8 mouse cellular contexts compared by ENCODE assay signal in the genomic region with DNA sequence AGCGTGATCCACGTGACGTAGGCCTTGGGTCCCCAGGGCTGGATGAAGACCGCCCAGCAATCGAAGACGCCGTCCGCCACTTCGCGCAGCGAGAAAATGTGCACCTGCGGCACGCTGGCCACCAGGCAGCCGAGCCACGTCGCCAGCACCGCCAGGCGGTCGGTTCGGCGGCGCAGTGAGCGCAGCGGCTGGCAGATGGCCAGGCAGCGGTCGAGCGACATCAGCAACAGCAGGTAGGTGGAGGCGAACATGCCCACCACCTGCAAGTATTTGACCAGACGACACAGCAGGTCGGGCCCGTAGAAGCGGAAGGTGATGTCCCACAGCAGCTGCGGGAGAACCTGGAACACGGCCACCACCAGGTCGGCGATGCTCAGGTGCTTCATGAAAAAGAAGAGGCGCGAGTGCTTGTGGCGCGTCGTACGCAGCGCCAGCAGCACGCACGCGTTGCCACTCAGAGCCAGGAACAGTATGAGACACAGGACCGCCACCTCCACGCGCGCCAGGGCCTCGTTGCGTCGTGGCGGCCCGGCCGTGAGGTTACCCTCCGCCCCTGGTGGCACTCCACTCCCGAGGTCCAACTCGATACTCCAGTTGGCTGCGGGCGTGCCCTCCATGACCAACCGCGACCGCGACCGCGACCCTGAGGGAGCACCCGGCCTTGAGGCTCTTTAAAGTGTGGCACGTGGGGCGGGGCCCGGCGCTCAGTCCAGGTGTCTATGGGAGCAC. TPM values are rescaled to one million over a fixed set of nuclear protein-coding genes. Genes with fewer than 3 reads are reported as not detected.
DNase-seq lines count a peak whose midpoint lies in the region; ATAC-seq and TF ChIP-seq lines count a peak whose summit lies in the region.

No protein-coding gene starts in this region.

- H3K4me3 ChIP-seq in kidney, adult 2 months (ENCODE audit: insufficient read depth, low read depth, low read length) = peak overlapping the region; percentile 15; the same call in 1 of the 2 replicates
- peak overlapping the region; percentile 48 for H3K4me3 ChIP-seq in forebrain, embryonic 16.5 days (replicated peaks; ENCODE audit: low read length)
- H3K4me3 ChIP-seq in neural tube, embryonic 12.5 days = peak overlapping the region; percentile 28

- no peaks in the 10 kb centered on the region for H3K27me3 ChIP-seq in kidney, adult 2 months (replicated peaks; ENCODE audit: control insufficient read depth, insufficient read depth, low read length)
- peaks cover 30% of the 10 kb centered on the region for H3K27me3 ChIP-seq in forebrain, embryonic 16.5 days (replicated peaks; ENCODE audit: control insufficient read depth, insufficient read depth, low read length)
- peaks cover 55% of the 10 kb centered on the region for H3K27me3 ChIP-seq in neural tube, embryonic 12.5 days (replicated peaks)

- H3K9me3 ChIP-seq in forebrain, embryonic 16.5 days (ENCODE audit: control insufficient read depth, low read length) = no peaks in the 10 kb centered on the region
- H3K9me3 ChIP-seq in neural tube, embryonic 12.5 days = no peaks in the 10 kb centered on the region

- WGBS in kidney, adult 2 months = 4% methylated on average over 72 of the region's 72 CpGs
- WGBS in forebrain, embryonic 16.5 days = 5% methylated on average over 72 of the region's 72 CpGs
- WGBS in neural tube, embryonic 12.5 days = 4% methylated on average over 72 of the region's 72 CpGs

- TF ChIP-seq CTCF in kidney, adult 2 months (conservative IDR thresholded peaks at IDR 0.05; ENCODE audit: insufficient read depth, insufficient read length, low read depth, low read length) = 0 out of 2 replicates have a peak, but pooled peaks have one; percentile 4

- peak; percentile 36 for DNase-seq in kidney, adult 2 months
- no peak for DNase-seq in kidney, adult 11 months
- DNase-seq in adrenal gland, postnatal 36 days = peak; percentile 26 to 68
- peak; percentile 30 for DNase-seq in kidney, postnatal 14 days
- no peak for DNase-seq in spleen, adult 18-20 months

- H3K27ac ChIP-seq in kidney, adult 2 months (ENCODE audit: insufficient read depth, low read depth, low read length) = no peak overlapping the region
- no peak overlapping the region for H3K27ac ChIP-seq in forebrain, embryonic 16.5 days (ENCODE audit: low read length)
- H3K27ac ChIP-seq in neural tube, embryonic 12.5 days = no peak overlapping the region

- no peaks in the 10 kb centered on the region for H3K36me3 ChIP-seq in kidney, adult 2 months (ENCODE audit: control insufficient read depth, insufficient read depth, low read length)
- no peaks in the 10 kb centered on the region for H3K36me3 ChIP-seq in forebrain, embryonic 16.5 days (ENCODE audit: control insufficient read depth, insufficient read depth)
- H3K36me3 ChIP-seq in neural tube, embryonic 12.5 days = no peaks in the 10 kb centered on the region

- no peaks in the 10 kb centered on the region for H3K4me1 ChIP-seq in kidney, adult 2 months (ENCODE audit: control insufficient read depth, insufficient read depth, low read length)
- peaks cover 21% of the 10 kb centered on the region for H3K4me1 ChIP-seq in forebrain, embryonic 16.5 days (replicated peaks; ENCODE audit: control insufficient read depth, insufficient read depth, low read length)
- peaks cover 21% of the 10 kb centered on the region for H3K4me1 ChIP-seq in neural tube, embryonic 12.5 days

- peak overlapping the region; percentile 80 for H3K4me2 ChIP-seq in forebrain, embryonic 16.5 days (ENCODE audit: low read length)
- H3K4me2 ChIP-seq in neural tube, embryonic 12.5 days (replicated peaks) = peak overlapping the region; percentile 61

- H3K9ac ChIP-seq in forebrain, embryonic 16.5 days (replicated peaks; ENCODE audit: low read depth, low read length) = peak overlapping the region; percentile 35
- peak overlapping the region; percentile 35; the same call in 1 of the 2 replicates for H3K9ac ChIP-seq in neural tube, embryonic 12.5 days

- TF ChIP-seq POLR2A in kidney, adult 2 months (IDR thresholded peaks at IDR 0.05; ENCODE audit: low read depth, low read length) = no peak

- ATAC-seq in forebrain, embryonic 16.5 days = peak; percentile 51
- peak; percentile 38 for ATAC-seq in neural tube, embryonic 12.5 days (ENCODE audit: low FRiP score, low read depth)
- no peak for ATAC-seq in erythroblast, adult 5-6 weeks (replicated peaks; ENCODE audit: low FRiP score, poor library complexity, severe bottlenecking)

RNA-seq across cellular contexts. Expression of gene Oxtr, which starts 0.4 kb away (rescaled TPM):
- 0.88 and 1.8 TPM in 2 replicates for polyA plus RNA-seq in kidney, adult 2 months (2012; rRNA removed)
- 100 to 1,000 TPM in 1 of 2 experiments, 10 to 100 TPM in 1; 17.8 to 330 TPM for total RNA-seq in adrenal gland, postnatal 36 days (2021)
- polyA plus RNA-seq in forebrain, embryonic 16.5 days (2015; fragmentation: Nextera tagmentation; extraction: Ambion mirVana) = 0.75 and 1.5 TPM in 2 replicates
- polyA plus RNA-seq in neural tube, embryonic 12.5 days (2016; fragmentation: Nextera tagmentation; extraction: Ambion mirVana) = 0.36 and 0.85 TPM in 2 replicates
- not detected in 2 replicates for total RNA-seq in erythroblast, adult 5-6 weeks (2015; ENCODE audit: low replicate concordance)
- 0.14 TPM in 1 of 2 replicates, not detected in the other for total RNA-seq in erythroblast, adult 5-6 weeks (2017; ENCODE audit: low replicate concordance)

RNA-seq across cellular contexts. Expression of gene Cav3, which starts 30.0 kb away (rescaled TPM):
- 0.50 and 1.4 TPM in 2 replicates for polyA plus RNA-seq in kidney, adult 2 months (2012; rRNA removed)
- total RNA-seq in adrenal gland, postnatal 36 days (2021) = not detected
- polyA plus RNA-seq in forebrain, embryonic 16.5 days (2015; fragmentation: Nextera tagmentation; extraction: Ambion mirVana) = 0.29 TPM in 1 of 2 replicates, not detected in the other
- polyA plus RNA-seq in neural tube, embryonic 12.5 days (2016; fragmentation: Nextera tagmentation; extraction: Ambion mirVana) = 1.0 TPM in 2 replicates
- not detected in 2 replicates for total RNA-seq in erythroblast, adult 5-6 weeks (2015; ENCODE audit: low replicate concordance)
- not detected in 2 replicates for total RNA-seq in erythroblast, adult 5-6 weeks (2017; ENCODE audit: low replicate concordance)

Comparison
In these comparisons a context has a peak if more than half of its experiments do, and no peak if none do; other contexts are left out.
1. DNase-seq: peak in kidney, adult 2 months (single experiment), adrenal gland, postnatal 36 days (2 of 2) and kidney, postnatal 14 days (single experiment); none in kidney, adult 11 months (single experiment) and spleen, adult 18-20 months (0 of 2).
2. Peak in every context shown above with its lines, with median percentiles within 50 percentile points of each other: H3K4me3 ChIP-seq.